Mouse (Mus musculus): ENCODE measurements around the gene Smok3a.

GRCm38 (mm10) chr5:138083318-138083900, 62.3 kb downstream of the Smok3a start:
- TF ChIP-seq GATA1 (IDR thresholded peaks at IDR 0.05; ENCODE audit: borderline replicate concordance, low read length) (no peak), CTCF (IDR thresholded peaks at IDR 0.05; ENCODE audit: low read depth, low read length) (no peak), POLR2AphosphoS5 (IDR thresholded peaks at IDR 0.05; ENCODE audit: insufficient replicate concordance, low read depth, low read length) (no peak)
